Mouse (Mus musculus) thymus, postnatal 36 days (tissue): ENCODE data around the gene Plcb2.
A peak's percentile ranks its signal among the peaks of the same experiment; 100 is the strongest.

ENCODE experiments used
- DNase-seq, 2 experiments: peaks; one replicate each; pipeline ENCODE4 v3.0.0; 2022; ENCODE audit warnings: mixed read lengths in 2 of 2

Gene Plcb2

DNA sequence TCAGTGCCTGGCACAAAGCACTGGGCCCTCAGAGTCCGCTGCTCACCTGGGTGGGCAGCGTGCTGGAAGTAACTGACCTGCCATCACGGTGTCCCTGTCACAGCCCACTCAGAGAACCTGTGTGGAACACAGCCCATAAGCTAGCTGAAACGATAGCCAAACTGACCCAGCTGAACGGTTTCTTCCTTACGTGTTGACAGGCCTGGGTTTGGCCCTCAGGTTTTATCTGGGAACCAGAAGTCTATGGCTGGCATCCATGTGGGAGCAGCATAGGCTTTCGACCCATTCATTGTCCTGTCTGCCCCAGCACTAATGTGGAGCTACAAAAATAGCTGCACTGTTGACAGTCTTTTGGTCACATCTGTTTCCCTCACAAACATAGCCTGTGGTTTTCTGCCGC is 22.2 kb upstream of the Plcb2 start:
- DNase-seq: peak in 1 of 2 experiments; percentile 3

- DNase-seq: peak; percentile 5 to 11
These were observed 21.2 kb upstream of the Plcb2 start for GRCm38 (mm10) chr2:118749341-118749884.

GRCm38 (mm10) chr2:118747301-118747960 is 19.2 kb upstream of the Plcb2 start:
- peak; percentile 19 to 27 for DNase-seq

- peak; percentile 55 to 68 for DNase-seq
These were observed 18.0 kb upstream of the Plcb2 start for GRCm38 (mm10) chr2:118745915-118746901.

DNA sequence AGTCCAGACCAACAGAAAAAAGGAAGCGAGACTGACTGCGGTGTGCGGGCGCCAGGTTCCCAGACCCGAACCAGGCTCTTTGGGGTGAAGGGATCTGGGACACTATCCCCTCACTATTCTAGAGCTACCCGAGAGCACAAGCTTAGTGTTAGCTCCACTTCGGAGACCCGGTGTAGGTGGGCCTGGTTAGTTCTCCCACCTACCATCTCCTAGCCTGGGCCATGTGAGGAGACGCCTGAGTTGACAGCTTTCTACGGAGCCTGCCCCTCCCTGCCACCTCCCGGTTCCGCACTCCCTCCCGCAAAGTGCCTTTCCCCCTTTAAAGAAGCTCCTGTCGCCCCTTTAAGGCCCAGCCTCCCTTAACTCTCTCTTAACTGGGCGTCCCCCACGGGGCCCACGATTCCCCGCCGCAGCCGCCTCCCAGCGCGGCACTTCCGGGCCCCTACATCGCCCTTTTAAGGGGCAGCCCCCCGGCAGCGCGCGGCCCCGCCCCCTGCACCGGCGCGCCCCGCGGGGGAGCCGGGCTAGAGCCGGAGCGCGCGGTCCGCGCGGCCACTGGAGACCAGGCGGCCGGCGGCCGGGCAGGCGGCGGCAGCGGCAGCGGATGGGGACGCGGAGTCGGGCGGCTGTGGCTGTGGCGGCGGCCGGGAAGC is 17.1 kb upstream of the Plcb2 start, which contains the start of gene Inafm2:
Gene Inafm2 (plus strand): TSS at position 527 of the 653 bp plus-strand sequence.
- peak; percentile 92 to 95 for DNase-seq

DNA sequence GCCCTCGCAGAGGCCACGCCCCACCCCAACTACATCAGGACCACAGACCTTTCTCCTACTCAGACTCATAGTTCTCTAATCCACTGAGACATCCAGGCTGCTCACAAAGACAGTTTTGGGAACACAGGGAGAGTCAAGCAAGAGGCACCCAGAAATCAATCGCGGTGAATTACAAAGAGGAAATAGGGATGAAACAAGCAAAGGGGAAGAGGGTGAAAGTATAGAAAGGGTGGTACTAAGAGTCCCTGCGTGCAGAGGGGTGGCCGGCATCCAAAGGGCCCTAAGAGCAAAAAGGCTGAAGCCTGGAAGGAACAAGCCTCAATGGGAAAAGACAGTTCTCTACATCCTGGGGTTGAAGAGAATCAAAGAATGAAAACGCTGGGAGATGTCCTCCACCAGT is 16.4 kb upstream of the Plcb2 start:
- DNase-seq: peak in 1 of 2 experiments; percentile 12

DNA sequence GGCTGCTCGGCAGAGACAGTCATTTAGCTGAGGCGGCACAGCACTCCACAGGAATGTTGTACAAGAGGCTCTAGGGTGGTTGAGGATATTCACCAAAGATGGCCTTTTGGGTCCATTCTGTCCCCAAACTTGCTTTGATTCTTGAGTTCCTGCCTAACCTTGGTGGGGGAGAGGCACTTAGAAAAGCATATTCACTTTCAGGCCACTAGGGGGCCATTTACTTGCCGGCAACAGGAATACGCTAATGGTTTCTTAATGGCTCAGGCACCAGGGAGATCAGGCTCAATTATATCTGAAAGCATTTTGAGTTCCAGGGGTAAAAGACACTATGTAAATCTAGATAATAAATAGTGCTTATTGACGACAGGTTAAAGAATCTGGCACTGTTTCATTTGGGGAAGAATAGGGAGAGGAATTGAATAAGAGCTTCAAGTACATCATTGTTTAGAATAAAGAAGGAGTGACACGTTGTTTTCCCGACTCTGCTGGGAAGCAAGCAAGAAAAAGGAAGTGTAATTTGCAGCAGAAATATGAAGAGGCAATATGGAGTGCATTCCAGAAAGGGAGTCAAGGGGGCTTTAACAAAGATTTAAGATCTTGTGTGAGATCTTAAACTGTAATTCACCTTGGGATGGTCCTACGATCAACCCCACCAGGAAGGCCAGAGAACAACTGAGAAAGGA is 15.2 kb upstream of the Plcb2 start:
- peak in 1 of 2 experiments; percentile 10 for DNase-seq

GRCm38 (mm10) chr2:118741183-118741582 is 12.9 kb upstream of the Plcb2 start:
- peak in 1 of 2 experiments; percentile 0 for DNase-seq

- DNase-seq: peak in 1 of 2 experiments; percentile 0
These were observed 12.1 kb upstream of the Plcb2 start for GRCm38 (mm10) chr2:118740341-118740740.

GRCm38 (mm10) chr2:118733341-118733740 is 5.1 kb upstream of the Plcb2 start:
- peak in 1 of 2 experiments; percentile 1 for DNase-seq

GRCm38 (mm10) chr2:118731981-118732380 is 3.7 kb upstream of the Plcb2 start:
- DNase-seq: peak in 1 of 2 experiments; percentile 0

- peak; percentile 79 to 85 for DNase-seq
These were observed 2.3 kb upstream of the Plcb2 start for GRCm38 (mm10) chr2:118730622-118730915.

GRCm38 (mm10) chr2:118729816-118730621 is 1.8 kb upstream of the Plcb2 start:
- peak in 1 of 2 experiments; percentile 4 for DNase-seq

GRCm38 (mm10) chr2:118729194-118729593 is 956 bp upstream of the Plcb2 start:
- peak in 1 of 2 experiments; percentile 9 for DNase-seq

GRCm38 (mm10) chr2:118727911-118728310 is 327 bp downstream of the Plcb2 start:
- no peak for DNase-seq

GRCm38 (mm10) chr2:118726873-118727272 is 1.4 kb downstream of the Plcb2 start:
- peak in 1 of 2 experiments; percentile 3 for DNase-seq

- no peak for DNase-seq
These were observed 2.7 kb downstream of the Plcb2 start for GRCm38 (mm10) chr2:118725511-118725910.

- peak in 1 of 2 experiments; percentile 2 for DNase-seq
These were observed 4.3 kb downstream of the Plcb2 start for GRCm38 (mm10) chr2:118723693-118724486.

DNA sequence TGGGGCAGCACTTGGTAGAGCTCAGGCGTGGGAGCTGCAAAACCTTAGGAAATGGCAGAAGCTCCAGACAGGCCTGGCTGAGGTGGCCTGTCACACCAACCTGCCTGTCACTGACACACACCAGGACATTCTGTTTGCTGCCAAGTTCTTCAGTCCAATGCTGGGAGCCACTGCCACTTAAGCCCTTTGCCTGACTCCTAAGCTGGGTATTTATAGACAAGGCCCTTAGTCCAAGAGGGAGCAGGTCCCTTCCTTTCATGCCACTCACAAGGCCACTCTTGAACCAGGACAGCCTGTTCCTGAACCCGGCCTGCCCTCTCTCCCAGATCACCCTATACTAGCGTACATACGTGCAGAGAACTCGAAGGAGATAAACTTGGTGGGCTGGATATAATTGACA is 11.6 kb downstream of the Plcb2 start:
- no peak for DNase-seq

DNA sequence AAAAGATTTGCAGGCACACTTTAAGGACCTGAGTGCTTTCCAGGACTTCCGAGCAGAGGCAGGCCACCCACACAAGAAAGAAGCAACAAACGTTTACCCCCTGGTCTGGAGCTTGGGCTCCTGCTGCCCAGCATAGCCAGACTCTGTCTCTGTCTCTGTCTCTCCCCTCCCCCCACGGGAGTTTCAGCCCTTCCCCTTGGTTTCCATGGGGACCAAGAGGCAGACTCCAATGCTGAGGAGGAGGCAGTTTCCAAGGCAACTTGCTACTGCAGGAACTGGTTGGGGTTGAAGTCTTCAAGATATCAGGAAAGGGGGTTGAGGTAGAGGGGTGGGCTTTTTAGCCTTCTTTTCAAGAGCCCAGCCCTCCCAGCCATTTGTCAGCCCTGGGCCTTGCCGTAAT is 14.0 kb downstream of the Plcb2 start:
- peak in 1 of 2 experiments; percentile 3 for DNase-seq
